Mouse (Mus musculus) liver, embryonic 11.5 days (tissue): ENCODE measurements around the gene Ing4. TPM values are rescaled to one million over a fixed set of nuclear protein-coding genes. Genes with fewer than 3 reads are reported as not detected.
A peak's percentile ranks its signal among the peaks of the same experiment; 100 is the strongest.
"Not testable (repeated sequence)": the region's sequence is repeated elsewhere in the genome, so short reads cannot be mapped to it uniquely, and the experiment has no call there.

ENCODE experiments used
- ATAC-seq: fragments of 200-750 bp; cut with Nextera tagmentation; replicated peaks from 2 replicates; pipeline ENCODE4 v1.8.0; 2017; ENCODE audit warnings: moderate number of reproducible peaks, mild to moderate bottlenecking, moderate TSS enrichment, moderate library complexity; ENCODE audit not compliant: low FRiP score
- DNase-seq: peaks from one replicate; pipeline ENCODE4 v3.0.0-alpha.2; 2017; ENCODE audit warnings: low spot score
- H3K27ac ChIP-seq: fragments of 300-500 bp; sonication (generic); 2 replicates; pipeline ENCODE4 v1.5.1; 2014; ENCODE audit warnings: mild to moderate bottlenecking, low read depth, low read length, control low read depth
- H3K27me3 ChIP-seq: fragments of 300-500 bp; sonication (generic); replicated peaks from 2 replicates; pipeline ENCODE4 v1.6.1; 2014; ENCODE audit warnings: low read length, mixed read lengths; ENCODE audit not compliant: control insufficient read depth, insufficient read depth
- H3K36me3 ChIP-seq: fragments of 300-500 bp; sonication (generic); 2 replicates; pipeline ENCODE4 v1.6.1; 2014; ENCODE audit warnings: mild to moderate bottlenecking, low read length, moderate library complexity, mixed read lengths; ENCODE audit not compliant: control insufficient read depth, insufficient read depth
- H3K4me1 ChIP-seq: fragments of 300-500 bp; sonication (generic); replicated peaks from 2 replicates; pipeline ENCODE4 v1.6.1; 2014; ENCODE audit warnings: low read length, mixed read lengths; ENCODE audit not compliant: control insufficient read depth, insufficient read depth
- H3K4me2 ChIP-seq: fragments of 300-500 bp; sonication (generic); 2 replicates; pipeline ENCODE4 v1.6.1; 2014; ENCODE audit warnings: mild to moderate bottlenecking, control low read depth, moderate library complexity
- H3K4me3 ChIP-seq: fragments of 300-500 bp; sonication (generic); 2 replicates; pipeline ENCODE4 v1.5.1; 2014; ENCODE audit warnings: low read depth, low read length, control low read depth
- H3K9ac ChIP-seq: fragments of 300-500 bp; sonication (generic); 2 replicates; pipeline ENCODE4 v1.6.1; 2014; ENCODE audit warnings: low read depth, low read length, control low read depth
- H3K9me3 ChIP-seq: fragments of 300-500 bp; sonication (generic); 2 replicates; pipeline ENCODE4 v1.6.1; 2016; ENCODE audit warnings: low read length, inconsistent platforms, mixed read lengths; ENCODE audit not compliant: control insufficient read depth
- WGBS: fragments of 180-500 bp; shearing (Covaris S2); extraction: QIAGEN DNeasy Blood & Tissue Kit; methylation state at CpG from one replicate; pipeline ENCODE4 v1.1.7; 2014; 5-methylcytosine and 5-hydroxymethylcytosine counted together
- polyA plus RNA-seq: library from polyadenylated mRNA; unstranded; fragments of >200 nt; fragmentation: Nextera tagmentation; extraction: Ambion mirVana; gene quantifications from 2 replicates; pipeline ENCODE4 v1.2.1, GENCODE M21; 2014

Gene Ing4
- polyA plus RNA-seq, 1 experiment from 2014 or later: 63.8 TPM

- H3K4me1 ChIP-seq: peaks cover 7% of the 10 kb centered on the region; the same call in 1 of the 2 replicates
- no peaks in the 10 kb centered on the region for H3K27me3 ChIP-seq
- no peak overlapping the region for H3K4me3 ChIP-seq
- ATAC-seq (no peak), DNase-seq (no peak)
- H3K36me3 ChIP-seq: peaks cover 22% of the 10 kb centered on the region
- no peak overlapping the region for H3K4me2 ChIP-seq
- H3K9me3 ChIP-seq: no peaks in the 10 kb centered on the region
- H3K27ac ChIP-seq: no peak overlapping the region
- H3K9ac ChIP-seq: no peak overlapping the region
- 64% methylated on average over 5 of the region's 5 CpGs for WGBS
Observed at GRCm38 (mm10) chr6:125051237-125051636, 11.7 kb downstream of the Ing4 start.

GRCm38 (mm10) chr6:125061493-125061892, 21.9 kb downstream of the Ing4 start:
- H3K27ac ChIP-seq: no peak overlapping the region
- WGBS: 28% methylated on average over 6 of the region's 6 CpGs
- no peak for DNase-seq

GRCm38 (mm10) chr6:125062511-125062910, 23.0 kb downstream of the Ing4 start:
- DNase-seq (no peak), ATAC-seq (peak; percentile 72)
- Histone ChIP-seq H3K4me2 (peak overlapping the region; percentile 21; the same call in 1 of the 2 replicates), H3K9ac (no peak overlapping the region), H3K4me3 (no peak overlapping the region), H3K27ac (no peak overlapping the region), H3K9me3 (no peaks in the 10 kb centered on the region), H3K4me1 (peaks cover 18% of the 10 kb centered on the region), H3K27me3 (no peaks in the 10 kb centered on the region), H3K36me3 (no peaks in the 10 kb centered on the region)
- WGBS: 63% methylated on average over 5 of the region's 5 CpGs

More at GRCm38 (mm10) chr6:125061493-125061892, 21.9 kb downstream of the Ing4 start:
- H3K36me3 ChIP-seq: no peaks in the 10 kb centered on the region
- no peaks in the 10 kb centered on the region for H3K9me3 ChIP-seq
- no peak overlapping the region for H3K4me2 ChIP-seq
- 0 out of 2 replicates have a peak, but pooled peaks have one; percentile 21 for ATAC-seq
- H3K4me3 ChIP-seq: no peak overlapping the region
- H3K9ac ChIP-seq: no peak overlapping the region
- H3K4me1 ChIP-seq: peaks cover 18% of the 10 kb centered on the region
- no peaks in the 10 kb centered on the region for H3K27me3 ChIP-seq

- H3K9me3 ChIP-seq: no peaks in the 10 kb centered on the region
- H3K4me1 ChIP-seq: peaks cover 19% of the 10 kb centered on the region
- no peaks in the 10 kb centered on the region for H3K27me3 ChIP-seq
- no peak for DNase-seq
- no peak overlapping the region for H3K4me2 ChIP-seq
- no peaks in the 10 kb centered on the region for H3K36me3 ChIP-seq
- H3K27ac ChIP-seq: no peak overlapping the region
- H3K4me3 ChIP-seq: no peak overlapping the region
- no peak for ATAC-seq
- 76% methylated on average over 6 of the region's 6 CpGs for WGBS
- H3K9ac ChIP-seq: no peak overlapping the region
Observed at GRCm38 (mm10) chr6:125063906-125064305, 24.3 kb downstream of the Ing4 start.

GRCm38 (mm10) chr6:125065223-125065622, 25.7 kb downstream of the Ing4 start:
- H3K4me2 ChIP-seq, H3K4me3 ChIP-seq, H3K9ac ChIP-seq, ATAC-seq, H3K27ac ChIP-seq, H3K27me3 ChIP-seq, H3K36me3 ChIP-seq, DNase-seq, H3K9me3 ChIP-seq: not testable (repeated sequence)
- H3K4me1 ChIP-seq: peaks cover 18% of the 10 kb centered on the region
- WGBS: no CpG with 5 or more reads among the region's 1 CpGs

- Histone ChIP-seq H3K27me3 (no peaks in the 10 kb centered on the region), H3K9me3 (no peaks in the 10 kb centered on the region), H3K4me3 (no peak within 1 kb of the TSS), H3K27ac (no peak within 1 kb of the TSS), H3K4me2 (peak within 1 kb of the TSS; percentile 25), H3K9ac (no peak within 1 kb of the TSS), H3K4me1 (peaks cover 23% of the 10 kb centered on the region), H3K36me3 (no peaks in the 10 kb centered on the region)
- 44% methylated on average over 8 of the region's 8 CpGs for WGBS
- no peak for ATAC-seq
- no peak for DNase-seq
Observed at GRCm38 (mm10) chr6:125067571-125067995, 28.0 kb downstream of the Ing4 start, which contains the start of gene Lpar5. Gene Lpar5 (plus strand): TSS chr6:125067920.

- Histone ChIP-seq H3K4me2 (peak overlapping the region; percentile 59), H3K4me3 (peak overlapping the region; percentile 43), H3K9ac (peak overlapping the region; percentile 44), H3K9me3 (no peaks in the 10 kb centered on the region), H3K27ac (peak overlapping the region; percentile 79), H3K4me1 (peaks cover 21% of the 10 kb centered on the region), H3K36me3 (no peaks in the 10 kb centered on the region), H3K27me3 (no peaks in the 10 kb centered on the region)
- peak; percentile 60 for DNase-seq
- ATAC-seq: peak; percentile 96
- WGBS: 43% methylated on average over 18 of the region's 18 CpGs
Observed at GRCm38 (mm10) chr6:125071170-125071895, 31.8 kb downstream of the Ing4 start.

GRCm38 (mm10) chr6:125071896-125072279, 32.3 kb downstream of the Ing4 start:
- peaks cover 21% of the 10 kb centered on the region for H3K4me1 ChIP-seq
- ATAC-seq: no peak
- H3K9ac ChIP-seq: peak overlapping the region; percentile 44; the same call in 1 of the 2 replicates
- no peaks in the 10 kb centered on the region for H3K36me3 ChIP-seq
- peak overlapping the region; percentile 59 for H3K4me2 ChIP-seq
- DNase-seq: no peak
- peak overlapping the region; percentile 43 for H3K4me3 ChIP-seq
- peak overlapping the region; percentile 79 for H3K27ac ChIP-seq
- H3K27me3 ChIP-seq: no peaks in the 10 kb centered on the region
- 16% methylated on average over 2 of the region's 2 CpGs for WGBS
- H3K9me3 ChIP-seq: no peaks in the 10 kb centered on the region

- DNase-seq (no peak), ATAC-seq (no peak)
- H3K27me3 ChIP-seq: no peaks in the 10 kb centered on the region
- 61% methylated on average over 8 of the region's 8 CpGs for WGBS
- H3K4me2 ChIP-seq: no peak overlapping the region
- H3K4me1 ChIP-seq: peaks cover 18% of the 10 kb centered on the region
- no peak overlapping the region for H3K27ac ChIP-seq
- no peak overlapping the region for H3K9ac ChIP-seq
- H3K36me3 ChIP-seq: no peaks in the 10 kb centered on the region
- no peak overlapping the region for H3K4me3 ChIP-seq
- no peaks in the 10 kb centered on the region for H3K9me3 ChIP-seq
Observed at GRCm38 (mm10) chr6:125073825-125074224, 34.3 kb downstream of the Ing4 start.
